Comparison of ENCODE assay signal across 14 mouse cellular contexts in genomic region chr4:121033006-121033405, GRCm38 (mm10). TPM values are rescaled to one million over a fixed set of nuclear protein-coding genes. Genes with fewer than 3 reads are reported as not detected.
DNase-seq lines count a peak whose midpoint lies in the region; ATAC-seq lines count a peak whose summit lies in the region.
"Had no signal": no experiment of that assay in that cellular context is flagged by ENCODE, and none has a peak within 500 bp of the region (broad histone marks: within the 10 kb centered on the region; RNA-seq: fewer than 3 reads in every experiment).

No protein-coding gene starts in this region.

- no peaks in the 10 kb centered on the region for H3K9me3 ChIP-seq in kidney, embryonic 16.5 days (ENCODE audit: low read length)
- H3K9me3 ChIP-seq: forebrain, embryonic 10.5 days; stomach, embryonic 15.5 days had no signal

- H3K4me3 ChIP-seq in kidney, embryonic 16.5 days (ENCODE audit: low read length), result no peak overlapping the region
- H3K4me3 ChIP-seq: forebrain, embryonic 10.5 days; stomach, embryonic 15.5 days had no signal

- H3K4me2 ChIP-seq in kidney, embryonic 16.5 days (replicated peaks; ENCODE audit: low read depth, low read length), result no peak overlapping the region
- H3K4me2 ChIP-seq: stomach, embryonic 15.5 days had no signal

- H3K36me3 ChIP-seq in kidney, embryonic 16.5 days (ENCODE audit: insufficient read depth, low read length), result no peaks in the 10 kb centered on the region
- H3K36me3 ChIP-seq: forebrain, embryonic 10.5 days; stomach, embryonic 15.5 days had no signal

- DNase-seq in kidney, postnatal 10 days, result peak; percentile 29
- DNase-seq in 3T3-L1 (ENCODE audit: low read depth, low spot score), result peak; percentile 44
- peak; percentile 22 for DNase-seq in CD4-positive helper T cell, adult 2 months (ENCODE audit: low read depth, low spot score)
- DNase-seq in brain, adult 2 months (ENCODE audit: low read depth, low spot score), result peak; percentile 58
- no peak for DNase-seq in cerebellum, postnatal 14 days
- DNase-seq in frontal cortex, postnatal 10 days (ENCODE audit: low spot score in 2 of 2), result no peak
- no peak for DNase-seq in cerebellum, postnatal 4 days (ENCODE audit: low spot score in 2 of 2)
- DNase-seq: adrenal gland, adult 8-10 months; heart, postnatal 14 days; kidney, adult 8-10 months; right cerebral cortex, postnatal 4 days had no signal

- H3K9ac ChIP-seq in kidney, embryonic 16.5 days (replicated peaks; ENCODE audit: low read length), result no peak overlapping the region
- H3K9ac ChIP-seq: stomach, embryonic 15.5 days had no signal

- no peak for ATAC-seq in kidney, embryonic 16.5 days (ENCODE audit: low FRiP score, low TSS enrichment)

- WGBS in kidney, embryonic 16.5 days, result 86% methylated on average over 2 of the region's 2 CpGs

- no peaks in the 10 kb centered on the region for H3K4me1 ChIP-seq in kidney, embryonic 16.5 days (ENCODE audit: insufficient read depth, low read length)
- H3K4me1 ChIP-seq: forebrain, embryonic 10.5 days; stomach, embryonic 15.5 days had no signal

- H3K27me3 ChIP-seq in kidney, embryonic 16.5 days (ENCODE audit: insufficient read depth, low read length), result 0 out of 2 replicates have a peak, but pooled peaks cover 3% of the 10 kb centered on the region

- no peak overlapping the region for H3K27ac ChIP-seq in kidney, embryonic 16.5 days (ENCODE audit: low read length)
- H3K27ac ChIP-seq: forebrain, embryonic 10.5 days; stomach, embryonic 15.5 days had no signal

RNA-seq across cellular contexts. Expression of gene Col9a2, which starts 6.2 kb away (rescaled TPM):
- 3.3 and 4.9 TPM in 2 replicates for polyA plus RNA-seq in kidney, embryonic 16.5 days (2015; fragmentation: Nextera tagmentation; extraction: Ambion mirVana)

RNA-seq across cellular contexts. Expression of gene Smap2, which starts 16.0 kb away (rescaled TPM):
- 12.9 and 15.0 TPM in 2 replicates for polyA plus RNA-seq in kidney, embryonic 16.5 days (2015; fragmentation: Nextera tagmentation; extraction: Ambion mirVana)

Comparison
In these comparisons a context has a peak if more than half of its experiments do, and no peak if none do; other contexts are left out.
1. DNase-seq: peak in kidney, postnatal 10 days (single experiment), 3T3-L1 (single experiment), CD4-positive helper T cell, adult 2 months (single experiment) and brain, adult 2 months (single experiment); none in cerebellum, postnatal 14 days (0 of 2), frontal cortex, postnatal 10 days (0 of 2) and cerebellum, postnatal 4 days (0 of 2).